Mouse (Mus musculus) spleen, adult 2 months (tissue): ENCODE measurements around the gene Txnrd1. TPM values are rescaled to one million over a fixed set of nuclear protein-coding genes. Genes with fewer than 3 reads are reported as not detected.
A peak's percentile ranks its signal among the peaks of the same experiment; 100 is the strongest.

Experiments
- DNase-seq, 2 experiments: peaks; one replicate each; pipeline versions ENCODE4 v3.0.0 to v3.0.0-alpha.2; 2012 to 2021; ENCODE audit warnings: low spot score in 2 of 2, low read depth in 1 of 2
- H3K27ac ChIP-seq: fragments of 200-500 bp; 2 replicates; pipeline ENCODE4 v1.5.1; 2012; ENCODE audit warnings: low read length, inconsistent platforms; ENCODE audit not compliant: insufficient read depth
- H3K27me3 ChIP-seq: fragments of 200-500 bp; 2 replicates; pipeline ENCODE4 v1.6.1; 2012; ENCODE audit warnings: mild to moderate bottlenecking, moderate library complexity, low read length, inconsistent platforms; ENCODE audit not compliant: control insufficient read depth, insufficient read depth
- H3K36me3 ChIP-seq: fragments of 200-500 bp; 2 replicates; pipeline ENCODE4 v1.6.1; 2012; ENCODE audit warnings: mild to moderate bottlenecking, low read length, inconsistent platforms; ENCODE audit not compliant: control insufficient read depth, insufficient read depth
- H3K4me1 ChIP-seq: fragments of 200-500 bp; 2 replicates; pipeline ENCODE4 v1.6.1; 2011; ENCODE audit warnings: inconsistent platforms; ENCODE audit not compliant: control insufficient read depth, insufficient read depth, insufficient read length
- H3K4me3 ChIP-seq: fragments of 200-500 bp; 2 replicates; pipeline ENCODE4 v1.5.1; 2011; ENCODE audit warnings: mild to moderate bottlenecking, inconsistent platforms; ENCODE audit not compliant: insufficient read depth, insufficient read length; ENCODE audit errors: extremely low read depth
- CTCF ChIP-seq: fragments of 200-500 bp; IDR thresholded peaks from 2 replicates; pipeline ENCODE4 v1.5.1; 2011; ENCODE audit warnings: mild to moderate bottlenecking, inconsistent platforms; ENCODE audit not compliant: insufficient read depth, insufficient read length, insufficient replicate concordance; ENCODE audit errors: extremely low read depth
- POLR2A ChIP-seq: fragments of 200-500 bp; IDR thresholded peaks from 2 replicates; pipeline ENCODE4 v1.6.1; 2011; ENCODE audit warnings: low read depth, low read length, inconsistent platforms
- whole genome bisulfite sequencing: fragments of 180-500 bp; shearing (Covaris S2); methylation state at CpG from one replicate; pipeline ENCODE4 v1.1.7; 2018; 5-methylcytosine and 5-hydroxymethylcytosine counted together
- polyA plus RNA-seq: library from polyadenylated mRNA; depleted of rRNA; stranded (reverse); fragments of >200 nt; gene quantifications from 2 replicates; pipeline ENCODE4 v1.2.3, GENCODE M21; 2012

Txnrd1 gene
- polyA plus RNA-seq, 1 experiment = 14.8 TPM

DNA sequence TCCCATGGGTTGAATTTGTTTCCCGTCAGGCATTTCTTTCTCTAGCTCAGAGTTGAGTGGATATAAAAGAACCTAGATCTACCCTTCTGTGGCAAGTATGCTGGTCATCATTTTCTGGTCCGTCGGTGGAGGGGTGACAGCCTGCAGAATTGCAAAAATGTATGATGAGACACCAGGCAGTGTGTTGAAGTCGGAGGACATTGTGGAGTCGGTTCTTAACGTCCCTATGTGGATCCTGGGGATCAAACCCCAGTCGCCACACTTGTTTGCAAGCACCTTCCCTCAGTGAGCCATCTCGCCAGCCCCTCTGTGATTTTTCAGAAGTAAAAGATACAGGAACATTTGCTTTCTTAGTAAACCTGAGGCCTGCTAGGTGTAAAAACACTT is 27.2 kb downstream of the Txnrd1 start:
- WGBS = 12% methylated on average over 8 of the region's 8 CpGs
- H3K4me1 ChIP-seq = peaks cover 4% of the 10 kb centered on the region; the same call in 1 of the 2 replicates
- peak overlapping the region; percentile 89 for H3K27ac ChIP-seq
- no peaks in the 10 kb centered on the region; the same call in 1 of the 2 replicates for H3K36me3 ChIP-seq
- no peaks in the 10 kb centered on the region for H3K27me3 ChIP-seq
- H3K4me3 ChIP-seq = peak overlapping the region; percentile 67
- no peak for DNase-seq
- TF ChIP-seq POLR2A (no peak), CTCF (no peak)

DNA sequence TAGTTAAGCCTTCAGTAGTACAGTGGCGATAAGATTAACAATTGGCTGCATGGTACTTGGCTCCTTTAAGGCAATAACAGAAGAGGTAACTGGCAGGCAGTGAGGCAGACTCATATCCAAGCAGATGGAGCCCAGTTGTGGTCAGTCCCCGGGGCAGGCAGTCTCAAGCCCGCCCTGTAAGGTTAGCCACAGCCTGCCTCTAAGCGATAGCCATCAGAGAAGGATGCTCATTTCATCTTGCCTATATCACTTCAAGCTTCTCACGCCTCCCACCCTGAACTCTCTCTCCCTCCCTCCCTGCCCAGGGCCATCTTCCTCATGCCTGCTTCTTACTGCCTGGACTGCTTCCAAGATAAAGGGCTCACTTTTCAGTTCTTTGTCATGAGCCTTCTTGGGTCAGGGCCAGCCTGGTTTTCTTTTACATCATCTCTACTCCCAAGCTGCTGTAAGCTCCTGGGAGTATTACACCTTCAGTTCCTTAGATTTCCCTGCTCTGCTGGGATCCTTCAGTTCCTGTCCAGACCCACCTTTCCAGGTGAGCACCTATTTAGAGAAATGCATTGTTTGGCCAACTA is 29.4 kb downstream of the Txnrd1 start:
- WGBS = 80% methylated on average over 5 of the region's 5 CpGs
- Histone ChIP-seq H3K4me3 (no peak overlapping the region), H3K4me1 (peaks cover 4% of the 10 kb centered on the region; the same call in 1 of the 2 replicates), H3K27me3 (no peaks in the 10 kb centered on the region), H3K27ac (no peak overlapping the region), H3K36me3 (no peaks in the 10 kb centered on the region; the same call in 1 of the 2 replicates)
- TF ChIP-seq CTCF (no peak), POLR2A (no peak)
- no peak for DNase-seq

- no peak for TF ChIP-seq POLR2A
- H3K4me1 ChIP-seq = peaks cover 4% of the 10 kb centered on the region; the same call in 1 of the 2 replicates
- no peaks in the 10 kb centered on the region for H3K27me3 ChIP-seq
- H3K27ac ChIP-seq = no peak overlapping the region
- WGBS = 87% methylated on average over 7 of the region's 7 CpGs
- no peak for DNase-seq
- no peak overlapping the region for H3K4me3 ChIP-seq
- H3K36me3 ChIP-seq = no peaks in the 10 kb centered on the region; the same call in 1 of the 2 replicates
These were observed 30.1 kb downstream of the Txnrd1 start for GRCm38 (mm10) chr10:82863827-82864226.

DNA sequence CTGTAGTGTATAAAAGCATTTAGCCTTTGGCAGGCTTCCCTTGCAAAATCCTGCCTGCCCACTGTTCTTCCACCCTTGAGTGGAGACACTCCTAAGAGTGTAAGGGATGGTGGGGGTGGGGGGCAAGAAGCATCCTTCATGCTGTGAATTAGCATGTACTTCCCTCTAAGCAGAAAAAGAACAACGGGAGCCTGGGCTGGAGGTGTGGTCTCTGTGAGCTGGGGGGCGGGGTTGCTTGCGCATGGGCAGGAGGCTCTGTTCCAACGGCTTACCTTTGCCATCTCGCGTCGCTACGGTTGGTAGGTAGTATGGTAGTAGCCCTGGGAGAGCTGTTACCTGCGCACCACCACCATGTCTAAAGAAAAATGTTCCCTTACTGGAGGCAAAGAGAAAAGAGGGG is 32.6 kb downstream of the Txnrd1 start, which contains the start of gene Eid3:
Eid3 (plus strand) TSS at position 271 of the 400 bp plus-strand sequence.
- Histone ChIP-seq H3K27ac (no peak within 1 kb of the TSS), H3K4me3 (peak within 1 kb of the TSS; percentile 2; the same call in 1 of the 2 replicates), H3K4me1 (no peaks in the 10 kb centered on the region; the same call in 1 of the 2 replicates), H3K36me3 (no peaks in the 10 kb centered on the region; the same call in 1 of the 2 replicates), H3K27me3 (no peaks in the 10 kb centered on the region)
- TF ChIP-seq POLR2A = no peak
- no peak for TF ChIP-seq CTCF
- no peak for DNase-seq
- 32% methylated on average over 9 of the region's 9 CpGs for WGBS

GRCm38 (mm10) chr10:82866832-82867231 is 33.1 kb downstream of the Txnrd1 start:
- no peak overlapping the region for H3K27ac ChIP-seq
- no peaks in the 10 kb centered on the region; the same call in 1 of the 2 replicates for H3K36me3 ChIP-seq
- peak overlapping the region; percentile 2; the same call in 1 of the 2 replicates for H3K4me3 ChIP-seq
- H3K4me1 ChIP-seq = no peaks in the 10 kb centered on the region; the same call in 1 of the 2 replicates
- no peaks in the 10 kb centered on the region for H3K27me3 ChIP-seq
- DNase-seq = no peak
- 48% methylated on average over 18 of the region's 18 CpGs for WGBS
- TF ChIP-seq POLR2A (no peak), CTCF (no peak)

GRCm38 (mm10) chr10:82868418-82869086 is 34.8 kb downstream of the Txnrd1 start:
- no peak for DNase-seq
- TF ChIP-seq CTCF = no peak
- TF ChIP-seq POLR2A = no peak
- WGBS = 77% methylated on average over 6 of the region's 6 CpGs
- Histone ChIP-seq H3K36me3 (no peaks in the 10 kb centered on the region; the same call in 1 of the 2 replicates), H3K27ac (no peak overlapping the region), H3K27me3 (no peaks in the 10 kb centered on the region), H3K4me3 (no peak overlapping the region), H3K4me1 (no peaks in the 10 kb centered on the region; the same call in 1 of the 2 replicates)

- no peak for DNase-seq
- H3K4me3 ChIP-seq = no peak overlapping the region
- no peaks in the 10 kb centered on the region for H3K4me1 ChIP-seq
- peaks cover 23% of the 10 kb centered on the region for H3K36me3 ChIP-seq
- H3K27me3 ChIP-seq = no peaks in the 10 kb centered on the region
- WGBS = 94% methylated on average over 10 of the region's 10 CpGs
- no peak overlapping the region for H3K27ac ChIP-seq
- no peak for TF ChIP-seq POLR2A
- no peak for TF ChIP-seq CTCF
These were observed 41.7 kb downstream of the Txnrd1 start for GRCm38 (mm10) chr10:82875446-82875845.
